Mouse (Mus musculus): ENCODE data around the gene Tm7sf2.
A peak's percentile ranks its signal among the peaks of the same experiment; 100 is the strongest.

Gene Tm7sf2

DNA sequence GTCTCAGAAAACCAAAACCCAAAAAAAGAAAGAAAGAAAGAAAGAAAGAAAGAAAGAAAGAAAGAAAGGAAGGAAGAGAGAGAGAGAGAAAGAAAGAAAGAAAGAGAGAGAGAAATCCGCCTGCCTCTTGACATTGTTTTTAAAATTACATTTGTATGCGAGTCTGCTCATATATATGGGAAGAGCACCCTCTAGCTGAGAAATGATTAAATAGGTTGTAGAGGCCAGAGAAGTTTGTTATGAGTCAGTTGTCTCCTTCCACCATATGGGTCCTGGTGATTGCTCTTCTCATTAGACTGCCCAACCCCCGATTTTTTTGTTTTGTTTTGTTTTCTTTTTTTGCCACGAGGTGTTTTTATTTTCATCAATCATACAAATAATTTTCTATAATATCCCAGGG lies 24.1 kb downstream of the Tm7sf2 start:
- DNase-seq (ENCODE audit: low read depth, low spot score), result peak; percentile 70

DNA sequence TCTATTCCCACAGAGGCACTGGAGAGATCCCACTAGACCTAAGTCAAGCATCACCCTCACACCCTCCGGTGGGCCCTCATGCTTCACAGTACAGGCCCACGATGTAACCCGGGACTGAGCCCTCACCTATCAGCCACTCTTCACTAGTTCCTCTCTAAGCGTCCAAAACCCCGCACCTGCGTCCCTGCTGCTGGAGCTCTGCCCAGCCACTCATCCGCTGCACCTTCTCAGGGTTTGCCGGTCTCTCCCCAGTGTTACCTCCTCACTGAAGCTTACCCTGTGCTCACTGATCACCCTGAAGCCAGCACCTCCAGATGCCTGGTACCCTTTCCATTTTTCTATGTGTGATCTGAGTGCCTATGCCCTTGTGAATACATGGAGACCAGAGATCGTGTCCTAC lies 25.9 kb downstream of the Tm7sf2 start:
- no peak for DNase-seq (ENCODE audit: low read depth, low spot score)

DNA sequence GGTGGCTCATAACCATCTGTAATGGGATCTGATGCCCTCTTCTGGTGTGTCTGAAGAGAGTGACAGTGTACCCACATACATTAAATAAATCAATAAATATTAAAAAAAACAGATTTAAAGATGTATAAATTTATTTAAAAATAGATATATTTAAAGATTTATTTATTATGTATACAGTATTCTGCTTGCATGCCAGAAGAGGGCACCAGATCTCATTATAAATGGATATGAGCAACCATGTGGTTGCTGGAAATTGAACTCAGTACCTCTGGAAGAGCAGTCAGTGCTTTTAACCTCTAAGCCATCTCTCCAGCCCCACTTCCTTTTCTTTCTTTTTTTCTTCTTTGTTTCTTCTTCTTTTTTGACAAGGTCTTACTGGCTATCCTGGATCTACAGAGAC lies 28.2 kb downstream of the Tm7sf2 start:
- no peak for DNase-seq (ENCODE audit: low read depth, low spot score)

DNA sequence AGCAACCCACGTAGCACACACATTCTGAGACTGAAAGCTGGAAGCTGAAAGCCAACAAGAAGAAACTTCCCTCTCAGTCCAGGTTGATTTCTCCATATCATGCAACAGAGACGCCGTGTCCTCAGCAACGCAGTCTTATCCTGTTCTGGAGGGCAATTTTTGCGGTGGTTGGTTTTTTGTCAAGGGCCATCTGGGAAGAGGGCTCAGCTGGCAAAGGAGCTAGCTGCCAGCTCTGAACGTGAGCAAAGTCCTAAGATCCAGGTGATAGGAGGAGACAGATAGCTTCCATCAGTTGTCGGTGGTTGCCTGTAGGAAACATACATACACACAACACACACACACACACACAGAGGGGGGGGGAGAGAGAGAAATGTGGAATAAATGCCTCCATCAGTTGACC lies 29.8 kb downstream of the Tm7sf2 start:
- no peak for DNase-seq (ENCODE audit: low read depth, low spot score)

DNA sequence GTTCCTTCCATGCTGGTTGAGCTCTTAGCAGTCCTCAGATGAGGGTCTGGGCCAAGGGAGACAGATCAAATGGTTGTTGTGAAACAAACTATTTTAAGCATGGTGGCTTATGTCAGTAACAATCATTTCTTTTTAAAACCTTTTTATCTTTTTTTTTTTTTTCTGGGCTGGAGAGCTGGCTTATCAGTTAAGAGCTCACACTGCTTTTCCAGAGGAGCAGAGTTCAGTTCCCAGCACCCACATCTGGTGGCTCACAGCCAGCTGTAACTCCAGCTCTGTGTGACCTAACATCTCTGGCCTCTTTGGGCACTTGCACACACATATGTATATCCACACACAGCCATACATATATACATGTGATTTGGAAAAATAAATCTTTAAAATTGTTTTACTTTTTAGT lies 30.5 kb downstream of the Tm7sf2 start:
- DNase-seq (ENCODE audit: low read depth, low spot score), result no peak

DNA sequence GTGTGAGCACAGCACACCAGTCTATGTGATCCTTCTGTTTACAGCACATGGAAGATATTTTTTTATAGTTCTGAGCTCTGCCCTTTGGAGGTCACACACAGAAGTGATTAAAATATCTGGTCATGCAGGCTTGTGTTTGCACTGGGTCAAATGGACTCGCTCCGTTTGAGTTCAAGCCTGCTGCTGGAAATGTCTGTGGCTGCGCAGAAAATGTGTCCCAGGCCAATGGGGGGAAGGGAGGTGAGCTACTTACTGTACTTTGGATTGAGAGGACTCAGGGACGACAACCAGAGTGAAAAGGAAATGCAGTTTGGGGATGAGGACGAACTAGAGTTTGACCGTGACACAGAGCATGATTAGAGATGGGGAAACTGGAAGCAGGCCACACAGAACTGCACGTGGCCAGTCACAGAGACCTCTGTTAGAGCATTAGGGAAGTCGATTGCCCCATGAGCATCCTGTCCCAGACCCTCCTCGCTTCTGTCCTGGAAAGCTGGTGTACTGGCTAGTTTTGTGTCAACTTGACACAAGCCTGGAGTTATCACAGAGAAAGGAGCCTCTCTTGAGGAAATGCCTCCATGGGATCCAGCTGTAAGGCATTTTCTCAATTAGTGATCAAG lies 32.1 kb downstream of the Tm7sf2 start:
- no peak for DNase-seq (ENCODE audit: low read depth, low spot score)

DNA sequence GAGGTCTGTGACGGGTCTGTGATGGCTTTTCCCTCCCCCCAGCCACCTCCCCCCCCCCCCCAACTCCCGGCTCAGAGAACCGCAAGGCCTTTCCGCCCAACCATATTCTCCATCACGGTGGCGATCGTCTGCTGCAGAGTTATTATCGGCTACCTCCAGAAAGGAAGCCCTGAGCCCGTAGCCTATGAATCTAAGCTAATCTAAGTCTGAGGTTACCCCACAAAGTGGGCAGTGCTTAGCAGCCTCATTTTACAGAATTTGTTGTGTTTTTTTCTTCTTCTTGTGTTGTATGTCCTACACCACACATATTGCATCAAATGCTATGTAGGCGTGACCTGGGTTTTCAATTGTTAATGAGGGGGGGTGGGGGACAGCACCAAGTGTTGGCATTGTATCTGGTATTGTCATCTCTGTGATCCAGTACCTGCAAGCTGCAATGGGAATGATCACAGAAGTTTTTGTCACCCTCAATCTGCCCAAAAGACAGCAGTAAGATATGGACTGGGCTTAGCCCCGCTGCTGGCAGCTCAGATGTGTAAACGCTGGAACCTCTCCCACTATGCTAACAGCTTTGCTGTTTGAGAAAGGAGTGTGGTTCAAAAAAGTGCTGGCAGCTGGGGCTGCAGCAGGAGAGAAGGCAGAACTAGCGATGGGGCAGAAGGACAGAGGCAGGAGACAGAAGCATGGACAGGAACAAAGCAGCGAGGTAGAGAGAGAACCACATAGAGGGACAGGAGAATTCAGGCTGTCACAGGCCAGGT lies 37.5 kb downstream of the Tm7sf2 start:
- DNase-seq (ENCODE audit: low read depth, low spot score), result no peak

DNA sequence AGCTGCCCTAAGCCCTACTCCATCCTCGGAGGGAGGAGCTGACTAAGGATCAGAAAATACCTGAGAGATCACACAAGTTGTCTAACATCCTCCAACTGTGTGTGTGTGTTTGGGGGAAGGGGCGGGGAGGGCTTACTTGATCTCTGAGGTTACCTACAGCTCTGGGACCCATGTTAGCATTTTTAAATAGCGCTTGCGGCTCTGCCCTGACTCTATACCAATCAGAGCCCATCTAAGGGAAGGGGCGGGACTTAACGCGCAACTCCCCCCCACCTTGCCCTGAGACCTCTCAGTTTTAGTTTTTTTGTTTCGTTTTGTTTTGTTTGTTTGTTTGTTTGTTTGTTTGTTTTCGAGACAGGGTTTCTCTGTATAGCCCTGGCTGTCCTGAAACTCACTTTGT lies 38.7 kb downstream of the Tm7sf2 start:
- no peak for DNase-seq (ENCODE audit: low read depth, low spot score)

DNA sequence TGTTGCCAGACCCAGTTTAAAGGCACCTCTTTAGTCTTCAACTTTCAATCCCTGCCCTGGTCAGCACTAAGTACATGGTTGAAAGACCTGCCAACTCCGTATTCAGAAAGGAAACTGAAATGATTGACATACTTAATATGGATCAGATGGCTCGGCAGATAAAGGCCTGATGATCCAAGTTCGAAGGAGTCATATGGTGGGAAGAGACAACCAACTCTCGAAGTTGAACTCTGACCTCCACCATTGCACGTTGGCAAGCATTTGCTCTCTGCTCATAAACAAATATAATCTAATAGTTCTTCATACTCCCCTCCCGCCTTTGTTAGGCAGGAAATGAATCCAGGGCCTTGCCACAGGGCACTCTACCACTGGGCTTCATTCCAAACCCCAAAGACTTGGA lies 39.2 kb downstream of the Tm7sf2 start:
- DNase-seq (ENCODE audit: low read depth, low spot score), result no peak

DNA sequence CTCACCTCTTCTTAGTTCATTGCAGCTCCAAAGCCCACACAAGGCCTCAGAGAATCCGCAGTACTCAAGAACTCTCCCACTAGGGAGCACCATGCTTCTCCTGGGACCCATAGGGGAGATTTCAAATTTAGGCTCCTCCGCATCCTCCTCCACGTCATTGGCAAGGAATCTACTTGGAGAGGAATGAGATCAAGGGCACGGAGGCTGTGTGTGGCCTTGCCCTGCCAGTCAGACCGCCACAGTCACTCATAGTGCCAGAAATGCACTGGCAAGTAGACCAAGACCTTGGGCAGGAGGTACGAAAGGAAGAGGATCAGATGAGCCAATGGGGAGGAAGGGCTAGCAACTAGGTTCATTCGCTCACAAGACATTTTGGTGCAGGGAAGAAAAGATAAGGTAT lies 44.2 kb downstream of the Tm7sf2 start:
- DNase-seq (ENCODE audit: low read depth, low spot score), result no peak

DNA sequence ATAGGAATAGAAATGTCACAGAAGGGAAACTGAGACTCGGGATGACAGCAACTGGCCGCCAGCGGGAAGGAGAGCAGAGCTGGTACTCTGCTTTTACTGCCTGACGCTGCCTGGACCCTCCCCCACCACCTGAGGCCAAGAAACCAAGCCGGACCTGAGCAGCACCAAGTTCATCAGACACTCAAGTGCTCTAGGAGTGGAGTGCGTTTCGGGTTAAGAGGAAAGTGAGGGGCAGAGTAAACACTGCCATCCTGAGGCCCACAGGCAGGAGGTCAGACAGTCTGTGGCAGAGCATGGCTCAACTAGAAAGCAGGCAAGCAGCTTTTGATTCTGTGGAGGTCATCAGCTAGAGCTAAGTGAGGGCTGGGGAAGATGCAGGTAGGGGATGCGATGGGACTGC lies 45.1 kb downstream of the Tm7sf2 start:
- no peak for DNase-seq (ENCODE audit: low read depth, low spot score)

DNA sequence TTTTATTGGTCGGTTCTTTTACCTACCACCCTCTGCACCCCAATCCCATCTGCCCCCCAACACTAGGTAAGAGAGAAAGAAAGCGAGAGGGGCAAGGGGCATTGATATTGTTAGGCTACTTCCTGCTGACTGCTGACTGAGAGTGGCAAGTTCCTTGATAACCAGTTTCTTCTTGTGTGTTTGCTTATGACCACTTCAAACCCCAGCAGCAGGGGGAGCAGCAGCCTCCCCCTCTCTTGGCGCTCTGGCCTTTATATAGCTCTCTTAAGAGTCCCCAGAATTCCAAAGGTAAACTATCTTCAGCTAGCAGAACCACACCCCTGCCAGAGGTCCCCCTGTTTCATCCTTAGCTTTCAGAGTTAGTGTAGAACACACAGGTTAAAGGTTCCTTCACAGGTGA lies 47.9 kb downstream of the Tm7sf2 start:
- DNase-seq (ENCODE audit: low read depth, low spot score), result no peak

DNA sequence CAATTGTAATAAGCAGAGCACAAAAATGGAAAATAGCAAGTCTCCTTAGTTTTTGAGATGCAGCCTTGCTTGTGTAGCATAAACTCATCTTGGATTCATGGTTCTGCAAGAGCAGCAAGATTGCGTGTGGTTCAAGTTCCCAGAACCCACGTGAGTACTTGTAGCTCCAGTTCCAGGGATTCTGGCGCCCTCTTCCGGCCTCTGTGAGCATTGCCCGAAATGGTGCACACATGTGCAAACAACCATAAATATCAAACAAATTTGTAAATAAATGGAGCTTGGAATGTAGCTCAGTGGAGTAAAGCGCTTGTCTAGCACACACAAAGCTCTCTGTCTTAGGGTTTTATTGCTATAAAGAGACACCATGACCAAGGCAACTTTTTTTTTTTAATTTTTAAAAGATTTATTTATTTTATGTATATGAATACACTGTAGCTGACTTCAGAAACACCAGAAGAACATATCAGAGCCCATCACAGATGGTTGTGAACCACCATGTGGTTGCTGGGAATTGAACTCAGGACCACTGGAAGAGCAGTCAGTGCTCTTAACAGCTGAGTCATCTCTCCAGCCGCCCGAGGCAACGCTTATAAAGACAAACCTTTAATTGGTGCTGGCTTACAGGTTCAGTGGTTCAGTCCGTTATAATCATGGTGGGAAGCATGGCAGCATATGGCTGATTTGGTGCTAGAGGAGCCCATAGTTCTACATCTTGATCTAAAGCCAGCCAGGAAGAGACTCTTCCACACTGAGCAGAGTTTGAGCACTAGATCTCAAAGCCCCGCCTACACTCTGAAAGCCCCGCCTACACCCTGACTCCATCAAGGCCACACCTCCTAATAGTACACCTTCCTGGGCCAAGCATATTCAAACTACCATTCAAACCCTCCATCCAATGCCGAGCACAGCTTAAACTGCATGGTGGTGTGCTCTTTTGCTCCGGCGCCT lies 49.8 kb downstream of the Tm7sf2 start:
- peak; percentile 94 for DNase-seq (ENCODE audit: low read depth, low spot score)

DNA sequence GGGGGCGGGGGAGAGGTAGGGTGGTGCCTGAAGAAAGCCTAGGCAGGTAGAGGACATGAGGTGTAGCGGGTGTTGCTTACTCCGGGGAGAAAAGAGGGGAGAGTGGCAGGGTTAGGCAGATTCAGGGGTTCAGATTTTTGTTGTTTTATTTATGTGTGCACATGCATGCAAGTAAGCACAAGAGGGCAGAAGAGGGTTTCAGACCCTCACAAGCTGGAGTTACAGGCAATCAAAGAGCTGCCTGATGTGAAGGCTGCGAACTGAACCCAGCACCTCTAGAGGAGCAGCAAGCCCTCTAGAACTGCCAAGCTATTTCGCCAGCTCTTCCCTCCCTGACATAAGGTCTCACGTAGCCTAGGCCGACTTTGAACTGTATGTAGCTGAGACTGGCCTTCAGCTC lies 51.6 kb downstream of the Tm7sf2 start:
- DNase-seq (ENCODE audit: low read depth, low spot score), result peak; percentile 36

DNA sequence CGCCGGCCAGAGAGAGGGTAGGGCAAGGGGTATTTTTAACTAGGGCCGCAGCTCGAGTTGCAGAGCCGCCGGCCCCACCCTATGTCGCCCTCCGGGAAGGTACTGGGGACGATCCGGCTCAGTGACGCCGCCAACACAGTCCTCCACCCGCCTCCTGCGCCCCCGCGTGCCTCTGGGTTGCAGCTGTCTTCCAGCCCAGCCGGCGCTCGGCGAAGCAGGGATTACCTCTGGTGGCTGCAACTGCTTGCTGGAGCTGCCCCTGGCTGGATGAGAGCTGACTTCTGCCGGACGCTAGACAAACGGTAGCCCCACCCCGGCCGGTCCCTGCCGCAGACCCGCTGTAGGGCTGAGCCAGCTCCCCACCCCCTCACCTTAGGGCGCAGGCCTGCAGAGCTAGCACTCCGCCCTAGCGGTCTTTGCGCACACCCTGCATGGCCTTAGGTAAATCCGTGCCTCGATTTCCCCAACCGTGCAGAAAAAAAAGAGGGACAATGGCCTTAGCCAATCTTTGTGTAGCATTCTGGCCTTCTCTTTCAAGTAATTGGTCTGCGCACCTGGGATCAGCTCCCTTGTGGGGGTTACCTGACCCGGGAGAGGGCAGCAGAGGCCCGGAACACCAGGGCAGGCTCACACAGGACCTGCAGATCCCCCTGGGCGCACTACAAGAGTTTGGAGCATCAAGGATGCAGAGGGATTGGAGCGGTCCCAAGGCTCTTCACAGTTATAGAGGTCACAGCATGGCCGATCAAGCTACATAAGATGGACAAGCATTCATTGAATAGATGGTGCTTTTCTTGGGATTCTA lies 52.5 kb downstream of the Tm7sf2 start, which contains the start of gene Capn1:
Gene Capn1, minus strand, starts transcription at position 387 of the 805 bp plus-strand sequence.
- DNase-seq (ENCODE audit: low read depth, low spot score), result peak; percentile 81

DNA sequence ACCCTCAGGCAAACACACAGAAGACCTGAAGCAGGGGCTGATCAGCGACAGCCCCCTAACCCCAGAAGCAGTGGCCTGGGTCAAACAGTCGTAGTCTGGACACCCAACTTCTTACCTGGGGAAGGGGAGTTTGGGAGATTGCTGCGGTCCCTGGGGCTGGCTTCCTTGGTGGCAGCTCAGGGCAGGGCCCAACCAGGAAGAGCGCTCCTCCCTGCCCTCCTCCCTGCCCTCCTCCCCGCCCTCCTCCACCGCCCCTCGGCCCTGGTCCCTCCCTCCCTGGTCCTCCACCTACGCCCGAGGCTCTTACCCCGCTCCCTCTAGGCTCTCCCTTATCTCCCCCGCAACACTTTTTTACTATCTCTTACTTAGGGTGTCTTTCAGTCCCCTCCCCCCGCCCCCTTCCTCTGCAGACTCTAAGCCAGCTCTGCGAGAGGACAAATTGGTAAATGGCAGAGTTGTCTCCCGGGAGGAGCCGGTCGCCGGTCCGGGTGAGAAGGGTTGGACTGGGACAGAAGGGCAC lies 53.1 kb downstream of the Tm7sf2 start:
- peak; percentile 80 for DNase-seq (ENCODE audit: low read depth, low spot score)

DNA sequence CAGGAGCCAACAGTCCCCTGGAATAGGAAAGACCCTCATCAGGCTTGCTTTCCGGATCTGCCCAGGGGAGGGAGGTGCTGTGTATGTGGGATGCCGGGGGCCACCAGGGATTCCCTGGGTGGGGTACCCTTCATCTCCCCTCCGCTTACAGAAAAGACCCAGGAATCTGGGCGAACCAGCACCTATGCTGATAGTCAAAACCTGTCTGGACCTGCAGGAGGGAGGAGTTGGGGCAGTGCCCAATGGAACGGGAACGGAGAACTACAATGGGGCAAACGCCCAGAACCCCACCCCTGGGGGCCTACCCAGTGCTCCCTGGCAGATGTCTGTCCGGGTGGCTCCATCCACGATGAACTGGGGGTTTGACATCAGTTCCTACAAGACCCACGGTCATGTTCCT lies 54.5 kb downstream of the Tm7sf2 start:
- DNase-seq (ENCODE audit: low read depth, low spot score), result no peak
